Mouse (Mus musculus): ENCODE data around the gene Lrrc36.

Lrrc36 gene

GRCm38 (mm10) chr8:105489281-105489680, 75.9 kb downstream of the Lrrc36 start:
- no peak for DNase-seq

- DNase-seq, result no peak
Observed at GRCm38 (mm10) chr8:105493495-105493894, 80.1 kb downstream of the Lrrc36 start.

GRCm38 (mm10) chr8:105494566-105494965, 81.2 kb downstream of the Lrrc36 start:
- DNase-seq, result no peak

- DNase-seq, result no peak
Observed at GRCm38 (mm10) chr8:105495350-105496302, 82.3 kb downstream of the Lrrc36 start.

- DNase-seq, result peak; percentile 83
Observed at GRCm38 (mm10) chr8:105496439-105497180, 83.2 kb downstream of the Lrrc36 start, which contains the start of gene Zdhhc1. Gene Zdhhc1, minus strand, starts transcription at chr8:105496902.

- DNase-seq, result no peak
Observed at GRCm38 (mm10) chr8:105499787-105500186, 86.4 kb downstream of the Lrrc36 start.

GRCm38 (mm10) chr8:105504617-105505016, 91.2 kb downstream of the Lrrc36 start:
- DNase-seq, result no peak

- no peak for DNase-seq
Observed at GRCm38 (mm10) chr8:105506977-105507376, 93.6 kb downstream of the Lrrc36 start.

- no peak for DNase-seq
Observed at GRCm38 (mm10) chr8:105508758-105509157, 95.4 kb downstream of the Lrrc36 start.

GRCm38 (mm10) chr8:105509997-105510735, 96.8 kb downstream of the Lrrc36 start:
- DNase-seq, result no peak
